ENCODE assay signal across 19 mouse cellular contexts in genomic region chr11:5283987-5284386, GRCm38 (mm10). TPM values are rescaled to one million over a fixed set of nuclear protein-coding genes. Genes with fewer than 3 reads are reported as not detected.
DNase-seq lines count a peak whose midpoint lies in the region; ATAC-seq and TF ChIP-seq lines count a peak whose summit lies in the region.
"Had no signal": no experiment of that assay in that cellular context is flagged by ENCODE, and none has a peak within 500 bp of the region (broad histone marks: within the 10 kb centered on the region; RNA-seq: fewer than 3 reads in every experiment).

No protein-coding gene starts in this region.

- WGBS in intestine, postnatal 0 days: 63% methylated on average over 2 of the region's 2 CpGs
- WGBS in intestine, embryonic 15.5 days: 83% methylated on average over 2 of the region's 2 CpGs
- 47% methylated on average over 2 of the region's 2 CpGs for WGBS in liver, adult 2 months
- WGBS in liver, embryonic 12.5 days (ENCODE audit: insufficient replicate concordance): 67% methylated on average over 2 of the region's 2 CpGs

- DNase-seq in liver, adult 2 months (ENCODE audit: extremely low read depth, low read depth, low spot score): peak; percentile 64
- DNase-seq in CH12.LX (ENCODE audit: extremely low read depth): no peak
- DNase-seq in MEL (ENCODE audit: low read depth, low spot score): no peak
- no peak for DNase-seq in adrenal gland, postnatal 36 days
- DNase-seq: adrenal gland, postnatal 10 days; cerebellum, adult 11-12 months; cerebellum, adult 9-10 months; cerebellum, postnatal 25 days; gastrocnemius, postnatal 14 days; heart, postnatal 36 days had no signal

- H3K9ac ChIP-seq in intestine, postnatal 0 days (ENCODE audit: low read depth, low read length): no peak overlapping the region
- H3K9ac ChIP-seq in intestine, embryonic 15.5 days: no peak overlapping the region
- no peak overlapping the region for H3K9ac ChIP-seq in liver, adult 2 months (ENCODE audit: low read depth, low read length)
- H3K9ac ChIP-seq in liver, embryonic 12.5 days: no peak overlapping the region
- H3K9ac ChIP-seq in CH12.LX (ENCODE audit: insufficient read depth, low read depth) (no peak overlapping the region), MEL (ENCODE audit: control insufficient read depth, low read depth, low read length, poor library complexity, severe bottlenecking) (no peak overlapping the region)
- H3K9ac ChIP-seq: embryonic facial prominence, embryonic 12.5 days; forebrain, embryonic 12.5 days; heart, embryonic 13.5 days; hindbrain, embryonic 12.5 days had no signal

- H3K4me3 ChIP-seq in intestine, postnatal 0 days (ENCODE audit: low read depth, low read length): no peak overlapping the region
- no peak overlapping the region for H3K4me3 ChIP-seq in intestine, embryonic 15.5 days (replicated peaks)
- H3K4me3 ChIP-seq in liver, adult 2 months (ENCODE audit: insufficient read depth, low read depth, low read length): no peak overlapping the region
- H3K4me3 ChIP-seq in liver, embryonic 12.5 days: no peak overlapping the region
- no peak overlapping the region for H3K4me3 ChIP-seq in CH12.LX (replicated peaks in 1 of 3; ENCODE audit: low read depth in 2 of 3, low read length in 2 of 3, poor library complexity in 1 of 3)
- H3K4me3 ChIP-seq in MEL (ENCODE audit: control insufficient read depth in 1 of 2, insufficient read depth in 1 of 2, low read depth in 2 of 2, low read length in 2 of 2): no peak overlapping the region
- H3K4me3 ChIP-seq: embryonic facial prominence, embryonic 12.5 days; forebrain, embryonic 12.5 days; heart, embryonic 13.5 days; hindbrain, embryonic 12.5 days had no signal

- dilution Hi-C loops in CH12.LX (cut with MboI; ENCODE audit: extremely low pct_ligation_motif_present, extremely low pct_unique_long_range_greater_than_20kb, low sequenced_read_pairs): no loop called here

- H3K4me1 ChIP-seq in intestine, postnatal 0 days (replicated peaks; ENCODE audit: control insufficient read depth, insufficient read depth, low read length): no peaks in the 10 kb centered on the region
- no peaks in the 10 kb centered on the region for H3K4me1 ChIP-seq in intestine, embryonic 15.5 days (replicated peaks)
- H3K4me1 ChIP-seq in liver, adult 2 months (ENCODE audit: control insufficient read depth, insufficient read depth, low read length): no peaks in the 10 kb centered on the region
- peaks cover 11% of the 10 kb centered on the region for H3K4me1 ChIP-seq in liver, embryonic 12.5 days
- H3K4me1 ChIP-seq in CH12.LX (ENCODE audit: control insufficient read depth in 1 of 2, insufficient read depth in 2 of 2): peaks cover 0 to 3% of the 10 kb centered on the region in 2 experiments; a peak in 1 of 4 replicates
- H3K4me1 ChIP-seq in MEL (ENCODE audit: control insufficient read depth in 1 of 2, insufficient read depth in 2 of 2, low read length in 2 of 2): no peaks in the 10 kb centered on the region
- H3K4me1 ChIP-seq: embryonic facial prominence, embryonic 12.5 days; forebrain, embryonic 12.5 days; heart, embryonic 13.5 days; hindbrain, embryonic 12.5 days had no signal

- no peak for TF ChIP-seq POLR2A in liver, adult 2 months (IDR thresholded peaks at IDR 0.05; ENCODE audit: extremely low read depth, insufficient read depth, low read length)
- TF ChIP-seq POLR2A in CH12.LX (IDR thresholded peaks at IDR 0.05; ENCODE audit: low read depth, low read length): no peak
- no peak for TF ChIP-seq POLR2A in MEL (IDR thresholded peaks at IDR 0.05; ENCODE audit: control insufficient read depth in 1 of 2, insufficient read depth in 1 of 2, low read depth in 1 of 2, low read length in 2 of 2, poor library complexity in 1 of 2)

- peak; percentile 59 for TF ChIP-seq CTCF in intestine, postnatal 0 days (IDR thresholded peaks at IDR 0.05; ENCODE audit: low read depth)
- TF ChIP-seq CTCF in liver, adult 2 months (IDR thresholded peaks at IDR 0.05; ENCODE audit: low read depth, low read length): no peak
- TF ChIP-seq CTCF in CH12.LX (conservative IDR thresholded peaks at IDR 0.05 in 1 of 2, IDR thresholded peaks at IDR 0.05 in 1 of 2; ENCODE audit: low read depth in 2 of 2, low read length in 2 of 2): peak in 1 of 2 experiments; percentile 43; a peak in 2 of 4 replicates
- TF ChIP-seq CTCF in MEL (IDR thresholded peaks at IDR 0.05 in 2 of 3, conservative IDR thresholded peaks at IDR 0.05 in 1 of 3; ENCODE audit: control insufficient read depth in 1 of 3, insufficient read depth in 1 of 3, low read depth in 2 of 3, low read length in 3 of 3, poor library complexity in 1 of 3, severe bottlenecking in 1 of 3): peak in 1 of 3 experiments; percentile 34; a peak in 3 of 6 replicates

- peaks cover 41% of the 10 kb centered on the region for H3K36me3 ChIP-seq in intestine, postnatal 0 days (ENCODE audit: control insufficient read depth, insufficient read depth)
- H3K36me3 ChIP-seq in intestine, embryonic 15.5 days: peaks cover 40% of the 10 kb centered on the region
- H3K36me3 ChIP-seq in liver, adult 2 months (ENCODE audit: control insufficient read depth, insufficient read depth, low read length): peaks cover 23% of the 10 kb centered on the region
- H3K36me3 ChIP-seq in liver, embryonic 12.5 days: peaks cover 80% of the 10 kb centered on the region
- H3K36me3 ChIP-seq in CH12.LX (replicated peaks in 1 of 2; ENCODE audit: control insufficient read depth in 1 of 2, insufficient read depth in 1 of 2, low read length in 1 of 2): peaks cover 10 to 65% of the 10 kb centered on the region in 2 experiments
- peaks cover 0 to 11% of the 10 kb centered on the region in 2 experiments; a peak in 2 of 4 replicates for H3K36me3 ChIP-seq in MEL (ENCODE audit: control insufficient read depth in 1 of 2, insufficient read depth in 2 of 2, low read length in 2 of 2)

- no peaks in the 10 kb centered on the region for H3K27me3 ChIP-seq in intestine, postnatal 0 days (replicated peaks; ENCODE audit: control insufficient read depth, insufficient read depth, low read length)
- H3K27me3 ChIP-seq in intestine, embryonic 15.5 days (replicated peaks): no peaks in the 10 kb centered on the region
- H3K27me3 ChIP-seq in liver, adult 2 months (ENCODE audit: control insufficient read depth, insufficient read depth, low read length): no peaks in the 10 kb centered on the region
- H3K27me3 ChIP-seq in liver, embryonic 12.5 days (replicated peaks): no peaks in the 10 kb centered on the region
- H3K27me3 ChIP-seq in CH12.LX (replicated peaks): no peaks in the 10 kb centered on the region
- no peaks in the 10 kb centered on the region for H3K27me3 ChIP-seq in MEL (ENCODE audit: control insufficient read depth in 1 of 2, insufficient read depth in 2 of 2, low read length in 2 of 2)
- H3K27me3 ChIP-seq: embryonic facial prominence, embryonic 12.5 days; forebrain, embryonic 12.5 days; heart, embryonic 13.5 days; hindbrain, embryonic 12.5 days had no signal

- ATAC-seq in intestine, postnatal 0 days: peak; percentile 63; the same call in 1 of the 2 replicates
- no peak for ATAC-seq in intestine, embryonic 15.5 days
- ATAC-seq in liver, embryonic 12.5 days: no peak
- ATAC-seq: forebrain, embryonic 16.5 days had no signal

- H3K9me3 ChIP-seq in intestine, postnatal 0 days (ENCODE audit: control insufficient read depth): no peaks in the 10 kb centered on the region
- H3K9me3 ChIP-seq in intestine, embryonic 15.5 days: no peaks in the 10 kb centered on the region
- H3K9me3 ChIP-seq in liver, embryonic 12.5 days (replicated peaks): no peaks in the 10 kb centered on the region
- H3K9me3 ChIP-seq in CH12.LX (replicated peaks; ENCODE audit: low read length) (no peaks in the 10 kb centered on the region), MEL (replicated peaks; ENCODE audit: insufficient read depth, low read length) (no peaks in the 10 kb centered on the region)
- H3K9me3 ChIP-seq: embryonic facial prominence, embryonic 12.5 days; forebrain, embryonic 12.5 days; G1E; heart, embryonic 13.5 days; hindbrain, embryonic 12.5 days had no signal

- TF ChIP-seq EP300 in CH12.LX (IDR thresholded peaks at IDR 0.05; ENCODE audit: low read length) (no peak), MEL (IDR thresholded peaks at IDR 0.05; ENCODE audit: low read depth in 1 of 2, low read length in 2 of 2) (no peak)

- no peak; the same call in 1 of the 2 replicates for TF ChIP-seq RAD21 in CH12.LX (IDR thresholded peaks at IDR 0.05; ENCODE audit: low read depth, low read length)
- TF ChIP-seq RAD21 in MEL (IDR thresholded peaks at IDR 0.05; ENCODE audit: low read depth, low read length): peak; percentile 9

- no peak overlapping the region for H3K4me2 ChIP-seq in intestine, postnatal 0 days (replicated peaks; ENCODE audit: low read depth)
- H3K4me2 ChIP-seq in intestine, embryonic 15.5 days (replicated peaks): no peak overlapping the region
- no peak overlapping the region for H3K4me2 ChIP-seq in liver, embryonic 12.5 days
- H3K4me2 ChIP-seq in CH12.LX (ENCODE audit: insufficient read depth, low read depth, poor library complexity, severe bottlenecking): no peak overlapping the region
- H3K4me2 ChIP-seq: embryonic facial prominence, embryonic 12.5 days; forebrain, embryonic 12.5 days; heart, embryonic 13.5 days; hindbrain, embryonic 12.5 days had no signal

- in situ Hi-C loops in CH12.LX (cut with MboI; ENCODE audit: low pct_ligation_motif_present, low pct_unique_long_range_greater_than_20kb, low sequenced_read_pairs): loop anchor here (5.0 to 10.0 kb wide), 2 partner anchors 99 to 167 kb away; no protein-coding TSS in a partner anchor

- H3K79me2 ChIP-seq in liver, adult 2 months (ENCODE audit: control insufficient read depth, insufficient read depth, low read length): no peaks in the 10 kb centered on the region
- no peaks in the 10 kb centered on the region for H3K79me2 ChIP-seq in CH12.LX (replicated peaks; ENCODE audit: control insufficient read depth, extremely low read depth, insufficient read depth, poor library complexity, severe bottlenecking)
- no peaks in the 10 kb centered on the region for H3K79me2 ChIP-seq in MEL (ENCODE audit: control insufficient read depth, insufficient read depth, low read length, poor library complexity)

- no peak overlapping the region for H3K27ac ChIP-seq in intestine, postnatal 0 days (ENCODE audit: low read depth, low read length)
- no peak overlapping the region for H3K27ac ChIP-seq in intestine, embryonic 15.5 days
- no peak overlapping the region for H3K27ac ChIP-seq in liver, adult 2 months (replicated peaks; ENCODE audit: insufficient read depth, low read depth, low read length)
- no peak overlapping the region for H3K27ac ChIP-seq in liver, embryonic 12.5 days
- H3K27ac ChIP-seq in CH12.LX (ENCODE audit: insufficient read depth, low read depth) (no peak overlapping the region), MEL (ENCODE audit: control insufficient read depth, low read depth, low read length) (no peak overlapping the region)
- H3K27ac ChIP-seq: embryonic facial prominence, embryonic 12.5 days; forebrain, embryonic 12.5 days; heart, embryonic 13.5 days; hindbrain, embryonic 12.5 days had no signal

RNA-seq across cellular contexts. Expression of gene Kremen1, which starts 22.6 kb away (rescaled TPM):
- polyA plus RNA-seq in intestine, postnatal 0 days (2015; fragmentation: Nextera tagmentation; extraction: Ambion mirVana): 5.7 and 6.6 TPM in 2 replicates
- polyA plus RNA-seq in intestine, embryonic 15.5 days (2015; fragmentation: Nextera tagmentation; extraction: Ambion mirVana): 10.4 and 11.7 TPM in 2 replicates
- total RNA-seq in liver, adult 2 months (2014; rRNA removed): 3.6 and 4.2 TPM in 2 replicates
- polyA plus RNA-seq in liver, adult 2 months (2012; rRNA removed): 6.7 and 6.8 TPM in 2 replicates
- polyA plus RNA-seq in liver, embryonic 12.5 days (2016; fragmentation: Nextera tagmentation; extraction: Ambion mirVana): 2.4 and 3.1 TPM in 2 replicates
- total RNA-seq in CH12.LX (2012; rRNA removed) (9.9 and 11.8 TPM in 2 replicates), CH12.LX (2014; rRNA removed) (4.4 and 5.0 TPM in 2 replicates), MEL (2012; rRNA removed) (1.2 and 1.3 TPM in 2 replicates)
- polyA plus RNA-seq in CH12.LX (2012; ENCODE audit: insufficient read length, low read depth) (6.9 and 7.3 TPM in 2 replicates), MEL (2012; ENCODE audit: insufficient read depth in 1 of 2, insufficient read length in 2 of 2, low read depth in 1 of 2, low replicate concordance in 2 of 2, missing spikeins in 1 of 2) (1 to 10 TPM in 1 of 2 experiments, not detected in 1; 4.1 TPM)
- 10 to 100 TPM; 19.7 to 23.7 TPM for total RNA-seq in adrenal gland, postnatal 36 days (2021)
